Mouse (Mus musculus): ENCODE measurements around the gene Ankrd31.

DNA sequence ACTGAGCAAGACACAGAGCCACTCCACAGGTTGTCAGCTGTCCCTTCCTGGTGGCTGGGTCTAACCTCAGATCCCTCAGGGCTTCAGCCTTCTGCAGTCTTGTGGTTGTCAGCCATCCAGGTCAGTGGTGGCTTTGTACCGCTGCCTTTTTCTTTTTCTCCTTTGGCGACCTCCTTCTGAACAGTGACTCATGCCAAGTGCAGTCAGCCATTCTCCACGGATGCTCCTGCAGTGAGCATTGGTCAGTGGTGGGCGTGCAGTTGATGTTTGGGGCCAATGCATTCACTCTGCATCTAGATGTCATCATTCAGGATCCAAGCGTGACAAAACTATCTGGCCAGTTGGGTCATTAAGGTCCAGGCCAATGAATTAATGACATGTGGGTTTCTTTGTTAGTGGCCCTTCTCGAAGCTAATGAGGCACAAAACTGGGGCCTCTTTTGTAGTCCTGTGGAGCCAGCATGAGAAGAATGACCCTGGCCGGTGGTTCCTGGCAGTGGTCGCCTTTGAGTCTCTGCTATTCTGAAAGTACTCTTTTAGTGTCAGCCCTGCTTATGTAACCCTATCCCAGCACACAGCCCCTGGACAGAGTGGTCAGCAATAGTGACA is 180.5 kb downstream of the Ankrd31 start:
- TF ChIP-seq CTCF (IDR thresholded peaks at IDR 0.05; ENCODE audit: borderline replicate concordance, insufficient read depth, low read depth, low read length) (no peak), POLR2A (IDR thresholded peaks at IDR 0.05; ENCODE audit: borderline replicate concordance, insufficient read depth, low read length) (no peak)

All from cerebellum, adult 2 months (tissue).